Mouse (Mus musculus): ENCODE results near the gene Gm7247. TPM values are rescaled to one million over a fixed set of nuclear protein-coding genes. Genes with fewer than 3 reads are reported as not detected.
"Not testable (repeated sequence)": the region's sequence is repeated elsewhere in the genome, so short reads cannot be mapped to it uniquely, and the experiment has no call there.

Gm7247 gene
- polyA plus RNA-seq, 1 experiment: not detected

- Histone ChIP-seq H3K4me3 (ENCODE audit: insufficient read depth, low read depth, low read length) (no peak overlapping the region), H3K36me3 (ENCODE audit: control insufficient read depth, insufficient read depth, low read length) (no peaks in the 10 kb centered on the region), H3K27me3 (replicated peaks; ENCODE audit: control insufficient read depth, insufficient read depth, low read length) (no peaks in the 10 kb centered on the region), H3K27ac (ENCODE audit: insufficient read depth, low read depth, low read length) (no peak overlapping the region), H3K4me1 (ENCODE audit: control insufficient read depth, insufficient read depth, low read length) (no peaks in the 10 kb centered on the region)
- no peak for DNase-seq
- 98% methylated on average over 1 of the region's 1 CpGs for WGBS
- TF ChIP-seq CTCF (conservative IDR thresholded peaks at IDR 0.05; ENCODE audit: insufficient read depth, insufficient read length, low read depth, low read length) (no peak), POLR2A (IDR thresholded peaks at IDR 0.05; ENCODE audit: low read depth, low read length) (no peak)
These were observed 135.4 kb downstream of the Gm7247 start for GRCm38 (mm10) chr14:51496955-51497354.

GRCm38 (mm10) chr14:51497958-51498357, 136.4 kb downstream of the Gm7247 start:
- Histone ChIP-seq H3K27ac (ENCODE audit: insufficient read depth, low read depth, low read length) (no peak overlapping the region), H3K36me3 (ENCODE audit: control insufficient read depth, insufficient read depth, low read length) (no peaks in the 10 kb centered on the region), H3K4me3 (ENCODE audit: insufficient read depth, low read depth, low read length) (no peak overlapping the region), H3K4me1 (ENCODE audit: control insufficient read depth, insufficient read depth, low read length) (no peaks in the 10 kb centered on the region), H3K27me3 (replicated peaks; ENCODE audit: control insufficient read depth, insufficient read depth, low read length) (no peaks in the 10 kb centered on the region)
- no peak for DNase-seq
- no peak for TF ChIP-seq CTCF (conservative IDR thresholded peaks at IDR 0.05; ENCODE audit: insufficient read depth, insufficient read length, low read depth, low read length)
- TF ChIP-seq POLR2A (IDR thresholded peaks at IDR 0.05; ENCODE audit: low read depth, low read length): no peak
- 92% methylated on average over 2 of the region's 2 CpGs for whole genome bisulfite sequencing

- TF ChIP-seq CTCF (conservative IDR thresholded peaks at IDR 0.05; ENCODE audit: insufficient read depth, insufficient read length, low read depth, low read length) (no peak), POLR2A (IDR thresholded peaks at IDR 0.05; ENCODE audit: low read depth, low read length) (no peak)
- Histone ChIP-seq H3K4me3 (ENCODE audit: insufficient read depth, low read depth, low read length) (no peak overlapping the region), H3K27ac (ENCODE audit: insufficient read depth, low read depth, low read length) (no peak overlapping the region), H3K4me1 (ENCODE audit: control insufficient read depth, insufficient read depth, low read length) (no peaks in the 10 kb centered on the region), H3K27me3 (replicated peaks; ENCODE audit: control insufficient read depth, insufficient read depth, low read length) (no peaks in the 10 kb centered on the region), H3K36me3 (ENCODE audit: control insufficient read depth, insufficient read depth, low read length) (no peaks in the 10 kb centered on the region)
- no peak for DNase-seq
- 86% methylated on average over 2 of the region's 2 CpGs for WGBS
These were observed 138.2 kb downstream of the Gm7247 start for GRCm38 (mm10) chr14:51499707-51500275.

- no peak for DNase-seq
- H3K4me3 ChIP-seq (ENCODE audit: insufficient read depth, low read depth, low read length): no peak overlapping the region
- no peak overlapping the region for H3K27ac ChIP-seq (ENCODE audit: insufficient read depth, low read depth, low read length)
- H3K4me1 ChIP-seq (ENCODE audit: control insufficient read depth, insufficient read depth, low read length): no peaks in the 10 kb centered on the region
- 87% methylated on average over 4 of the region's 4 CpGs for WGBS
- H3K36me3 ChIP-seq (ENCODE audit: control insufficient read depth, insufficient read depth, low read length): no peaks in the 10 kb centered on the region
- H3K27me3 ChIP-seq (replicated peaks; ENCODE audit: control insufficient read depth, insufficient read depth, low read length): no peaks in the 10 kb centered on the region
- TF ChIP-seq CTCF (conservative IDR thresholded peaks at IDR 0.05; ENCODE audit: insufficient read depth, insufficient read length, low read depth, low read length) (no peak), POLR2A (IDR thresholded peaks at IDR 0.05; ENCODE audit: low read depth, low read length) (no peak)
These were observed 138.9 kb downstream of the Gm7247 start for GRCm38 (mm10) chr14:51500461-51500860.

GRCm38 (mm10) chr14:51507416-51507815, 145.9 kb downstream of the Gm7247 start:
- TF ChIP-seq CTCF (conservative IDR thresholded peaks at IDR 0.05; ENCODE audit: insufficient read depth, insufficient read length, low read depth, low read length) (no peak), POLR2A (IDR thresholded peaks at IDR 0.05; ENCODE audit: low read depth, low read length) (no peak)
- Histone ChIP-seq H3K4me1 (ENCODE audit: control insufficient read depth, insufficient read depth, low read length) (no peaks in the 10 kb centered on the region), H3K36me3 (ENCODE audit: control insufficient read depth, insufficient read depth, low read length) (no peaks in the 10 kb centered on the region), H3K4me3 (ENCODE audit: insufficient read depth, low read depth, low read length) (no peak overlapping the region), H3K27me3 (replicated peaks; ENCODE audit: control insufficient read depth, insufficient read depth, low read length) (no peaks in the 10 kb centered on the region), H3K27ac (ENCODE audit: insufficient read depth, low read depth, low read length) (no peak overlapping the region)
- 93% methylated on average over 8 of the region's 8 CpGs for WGBS
- DNase-seq: no peak

- Histone ChIP-seq H3K4me1 (ENCODE audit: control insufficient read depth, insufficient read depth, low read length) (no peaks in the 10 kb centered on the region), H3K4me3 (ENCODE audit: insufficient read depth, low read depth, low read length) (no peak within 1 kb of the TSS), H3K27ac (ENCODE audit: insufficient read depth, low read depth, low read length) (no peak within 1 kb of the TSS), H3K27me3 (replicated peaks; ENCODE audit: control insufficient read depth, insufficient read depth, low read length) (no peaks in the 10 kb centered on the region), H3K36me3 (ENCODE audit: control insufficient read depth, insufficient read depth, low read length) (no peaks in the 10 kb centered on the region)
- TF ChIP-seq POLR2A (IDR thresholded peaks at IDR 0.05; ENCODE audit: low read depth, low read length) (no peak), CTCF (conservative IDR thresholded peaks at IDR 0.05; ENCODE audit: insufficient read depth, insufficient read length, low read depth, low read length) (no peak)
- WGBS: 89% methylated on average over 4 of the region's 4 CpGs
- no peak for DNase-seq
These were observed 190.9 kb downstream of the Gm7247 start, which contains the start of gene Gm5622 for GRCm38 (mm10) chr14:51552490-51552889. Gm5622 (plus strand) TSS chr14:51552790.

- not testable (repeated sequence) for H3K27ac ChIP-seq (ENCODE audit: insufficient read depth, low read depth, low read length); DNase-seq; H3K4me1 ChIP-seq (ENCODE audit: control insufficient read depth, insufficient read depth, low read length); H3K27me3 ChIP-seq (replicated peaks; ENCODE audit: control insufficient read depth, insufficient read depth, low read length); H3K4me3 ChIP-seq (ENCODE audit: insufficient read depth, low read depth, low read length); H3K36me3 ChIP-seq (ENCODE audit: control insufficient read depth, insufficient read depth, low read length)
- WGBS: 96% methylated on average over 2 of the region's 2 CpGs
These were observed 212.4 kb downstream of the Gm7247 start, which contains the start of gene Gm17175 for GRCm38 (mm10) chr14:51573963-51574362. Gm17175 (minus strand) TSS chr14:51574063.

GRCm38 (mm10) chr14:51592039-51592438, 230.5 kb downstream of the Gm7247 start, which contains the start of gene Gm17174:
Gm17174 (minus strand) TSS chr14:51592139.
- H3K27ac ChIP-seq (ENCODE audit: insufficient read depth, low read depth, low read length); H3K4me3 ChIP-seq (ENCODE audit: insufficient read depth, low read depth, low read length); H3K36me3 ChIP-seq (ENCODE audit: control insufficient read depth, insufficient read depth, low read length); H3K4me1 ChIP-seq (ENCODE audit: control insufficient read depth, insufficient read depth, low read length); DNase-seq; H3K27me3 ChIP-seq (replicated peaks; ENCODE audit: control insufficient read depth, insufficient read depth, low read length): not testable (repeated sequence)
- WGBS: 91% methylated on average over 4 of the region's 4 CpGs
